Mouse (Mus musculus) skeletal muscle tissue, adult 2 months (tissue): Measurements from ENCODE around the gene Rasgrf1.

ENCODE experiments used
- DNase-seq: peaks from one replicate; pipeline ENCODE4 v3.0.0-alpha.2; 2012; ENCODE audit warnings: low read depth, low spot score

Gene Rasgrf1

DNA sequence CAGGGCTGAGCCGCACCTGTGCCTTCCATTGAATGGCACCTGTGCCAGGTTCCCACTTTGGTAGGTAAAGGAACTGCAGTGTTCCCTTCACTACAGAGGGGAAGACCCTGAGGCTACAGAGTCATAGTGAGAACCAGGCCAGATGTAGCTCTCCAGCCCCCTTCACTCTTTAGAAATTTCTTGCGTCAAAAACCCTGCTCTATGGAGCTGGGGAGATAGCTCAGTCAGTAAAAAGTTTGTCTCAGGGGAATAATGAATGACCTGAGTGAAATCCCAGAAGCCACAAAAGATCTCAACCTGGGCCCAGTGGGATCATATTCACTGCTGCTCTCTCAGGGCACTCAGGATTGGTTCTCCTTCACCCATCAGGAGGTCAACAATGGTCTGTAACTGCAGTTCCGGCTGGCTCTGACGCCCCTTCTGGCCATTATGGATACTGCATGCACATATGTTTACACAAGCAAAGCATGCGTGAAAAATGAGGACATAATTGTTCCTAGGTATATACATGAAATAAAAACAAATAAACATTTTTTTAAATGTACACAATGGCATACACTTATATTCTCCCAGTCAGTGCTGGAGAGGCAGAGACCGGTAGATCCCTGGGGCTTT, 59.2 kb downstream of the Rasgrf1 start:
- DNase-seq: no peak

GRCm38 (mm10) chr9:89970271-89970670, 60.6 kb downstream of the Rasgrf1 start:
- no peak for DNase-seq

DNA sequence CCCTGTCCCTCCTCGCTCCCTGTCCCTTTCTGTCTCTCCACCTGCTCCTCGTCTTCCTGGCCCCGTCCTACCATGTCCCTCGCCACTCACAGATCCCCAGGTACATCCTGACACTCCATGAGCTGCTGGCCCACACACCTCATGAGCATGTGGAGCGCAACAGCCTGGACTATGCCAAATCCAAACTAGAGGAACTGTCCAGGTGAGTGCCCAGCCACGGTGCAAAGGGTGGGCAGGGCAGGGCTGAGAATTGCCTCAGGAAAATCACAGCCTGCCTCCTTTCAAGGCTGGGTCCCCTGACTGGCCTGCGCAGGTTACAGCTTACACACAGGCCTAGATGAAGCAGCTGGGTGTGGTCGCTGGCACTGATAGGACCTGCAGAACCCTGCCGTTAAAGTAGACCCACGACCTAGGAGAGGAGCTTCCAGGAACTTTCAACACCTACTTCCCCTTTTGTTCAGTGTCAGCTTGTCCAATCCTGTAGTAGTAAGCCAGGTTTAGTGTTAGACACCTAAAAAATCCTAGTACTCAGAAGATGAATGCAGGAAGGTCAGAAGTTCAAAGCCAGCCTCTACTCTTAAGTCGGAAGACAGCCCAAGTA, 61.3 kb downstream of the Rasgrf1 start:
- DNase-seq: no peak

DNA sequence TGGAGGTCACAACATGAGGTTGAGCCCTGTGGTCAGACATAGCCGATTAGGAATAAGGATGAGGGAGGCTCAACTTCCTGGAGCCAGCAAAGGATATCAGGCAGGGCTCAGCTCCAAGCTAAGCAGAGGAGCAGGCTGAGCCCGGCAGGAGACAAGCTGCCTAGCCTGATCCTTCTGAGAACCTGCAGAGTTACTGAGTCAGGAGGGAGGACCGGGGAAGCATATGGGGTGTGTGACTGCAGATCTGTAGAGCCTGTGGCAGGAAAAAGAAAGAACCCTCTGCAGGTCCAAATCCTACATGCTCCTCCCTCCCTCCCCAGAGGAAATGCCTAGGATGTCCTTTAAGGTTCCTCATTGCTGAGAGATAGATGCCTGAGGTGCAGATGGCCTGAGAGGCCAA, 62.6 kb downstream of the Rasgrf1 start:
- no peak for DNase-seq

- no peak for DNase-seq
Observed at GRCm38 (mm10) chr9:89973856-89974255, 64.1 kb downstream of the Rasgrf1 start.

- no peak for DNase-seq
Observed at GRCm38 (mm10) chr9:89974463-89974931, 64.8 kb downstream of the Rasgrf1 start.

- no peak for DNase-seq
Observed at GRCm38 (mm10) chr9:89976366-89976940, 66.7 kb downstream of the Rasgrf1 start.

- DNase-seq: no peak
Observed at GRCm38 (mm10) chr9:89979248-89979647, 69.5 kb downstream of the Rasgrf1 start.

- DNase-seq: no peak
Observed at GRCm38 (mm10) chr9:89982256-89982655, 72.5 kb downstream of the Rasgrf1 start.

DNA sequence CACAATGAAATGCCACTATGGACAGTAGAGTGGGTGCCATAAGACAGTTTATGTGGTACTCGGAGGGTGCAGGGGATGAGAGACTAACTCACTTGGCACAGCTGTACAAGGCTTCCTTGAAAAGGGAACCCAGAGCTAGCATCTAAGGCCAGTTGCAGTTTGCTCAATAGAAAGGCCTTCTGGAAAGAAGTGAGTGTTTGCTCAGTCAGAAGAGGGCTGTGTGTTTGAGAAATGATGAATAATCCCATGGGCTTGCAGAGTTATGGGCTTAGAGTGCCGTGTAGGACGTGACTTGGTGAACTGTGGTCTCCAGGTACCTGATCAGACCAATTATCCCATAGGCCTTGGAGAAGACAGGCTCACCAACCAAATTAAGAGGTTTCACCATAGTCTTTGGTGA, 78.3 kb downstream of the Rasgrf1 start:
- DNase-seq: no peak

DNA sequence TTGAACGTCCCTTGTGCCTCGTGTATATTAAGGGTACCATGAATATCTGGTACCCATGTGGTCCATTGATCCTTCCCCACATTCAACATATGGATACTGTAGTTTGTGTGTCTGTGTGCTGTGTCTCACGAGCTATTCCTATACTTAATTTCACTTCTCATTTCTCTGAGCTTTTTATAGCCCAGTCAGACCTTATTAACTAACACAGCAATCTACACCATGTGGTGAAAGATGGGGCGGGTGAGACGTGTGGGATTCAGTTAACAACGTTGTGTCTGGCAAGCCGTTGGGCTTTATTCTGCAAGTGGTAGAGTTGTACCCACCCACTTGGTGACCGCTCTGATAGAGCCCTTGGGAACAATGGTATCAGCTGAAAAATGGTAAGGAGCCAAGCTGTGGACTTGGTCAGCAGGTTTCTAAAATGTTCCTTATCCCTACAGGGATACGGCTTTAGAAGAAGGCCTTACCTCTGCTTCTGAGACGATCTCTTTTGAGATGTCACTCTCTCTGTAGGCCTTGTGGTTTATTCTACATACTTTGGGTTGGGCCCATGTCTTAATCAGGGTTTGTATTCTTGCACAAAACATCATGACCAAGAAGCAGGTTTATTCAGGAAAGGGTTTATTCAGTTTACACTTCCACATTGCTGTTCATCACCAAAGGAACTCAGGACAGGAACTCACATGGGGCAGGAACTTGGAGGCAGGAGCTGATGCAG, 79.3 kb downstream of the Rasgrf1 start:
- no peak for DNase-seq

- no peak for DNase-seq
Observed at GRCm38 (mm10) chr9:90006432-90006831, 96.7 kb downstream of the Rasgrf1 start.

DNA sequence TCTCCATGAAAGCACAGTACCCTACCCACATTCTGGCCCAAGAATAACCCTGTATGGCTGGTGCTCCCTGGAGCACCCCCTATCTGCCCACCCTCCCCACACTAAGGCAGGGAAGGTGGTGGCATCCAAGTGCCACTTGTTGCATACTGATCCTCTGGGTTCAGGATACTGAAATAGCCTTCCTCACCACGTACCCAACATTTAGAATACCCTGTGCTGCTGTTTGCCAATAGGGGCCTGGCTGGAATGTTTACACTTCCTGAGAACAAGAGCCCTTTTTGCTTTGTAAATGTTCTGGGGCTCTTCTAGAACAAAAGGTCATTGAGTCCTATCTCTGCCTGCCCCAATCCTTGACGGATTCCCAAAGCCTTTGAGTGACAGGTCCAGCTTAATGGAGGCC, 97.4 kb downstream of the Rasgrf1 start:
- DNase-seq: no peak

GRCm38 (mm10) chr9:90008138-90008537, 98.4 kb downstream of the Rasgrf1 start:
- no peak for DNase-seq

GRCm38 (mm10) chr9:90011849-90012248, 102.1 kb downstream of the Rasgrf1 start:
- no peak for DNase-seq

DNA sequence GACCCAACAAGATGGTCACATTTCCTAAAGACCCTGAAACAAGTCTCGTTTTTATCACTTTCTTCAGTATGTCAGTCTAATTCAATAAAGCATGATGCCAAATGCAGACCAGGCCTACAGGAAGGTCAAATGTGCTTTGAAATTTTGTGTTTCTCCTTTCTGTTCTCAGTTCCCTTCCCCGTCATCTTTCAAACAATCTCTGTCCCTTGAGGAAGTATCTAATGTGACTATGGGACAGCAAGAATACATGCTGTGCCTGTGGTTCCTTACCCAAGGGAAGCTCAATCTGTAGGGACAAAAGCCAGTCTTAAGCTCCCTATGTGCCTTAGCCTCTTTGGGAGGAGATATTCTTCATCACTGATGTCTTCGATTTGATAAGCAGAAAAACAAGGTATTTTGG, 104.9 kb downstream of the Rasgrf1 start:
- peak; percentile 9 for DNase-seq

- DNase-seq: no peak
Observed at GRCm38 (mm10) chr9:90016204-90016603, 106.5 kb downstream of the Rasgrf1 start.

DNA sequence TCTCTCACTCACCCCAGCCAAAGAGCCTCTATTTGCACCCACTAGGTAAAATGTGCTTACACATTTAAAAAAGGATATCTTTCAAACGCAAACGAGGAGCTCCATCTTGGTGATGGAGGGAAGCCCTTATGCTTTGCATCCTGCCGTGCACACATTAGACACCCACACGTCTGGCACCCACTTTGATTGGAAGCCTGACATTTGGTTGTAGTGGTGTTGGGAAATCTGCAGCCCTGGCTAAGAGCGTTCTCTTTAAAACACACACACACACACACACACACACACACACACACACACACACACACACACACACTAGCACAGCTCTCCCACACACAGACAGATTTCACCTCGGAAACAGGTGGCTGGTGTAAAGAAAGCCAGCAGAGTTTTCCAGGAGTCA, 111.2 kb downstream of the Rasgrf1 start:
- no peak for DNase-seq

GRCm38 (mm10) chr9:90021442-90021841, 111.7 kb downstream of the Rasgrf1 start:
- no peak for DNase-seq

DNA sequence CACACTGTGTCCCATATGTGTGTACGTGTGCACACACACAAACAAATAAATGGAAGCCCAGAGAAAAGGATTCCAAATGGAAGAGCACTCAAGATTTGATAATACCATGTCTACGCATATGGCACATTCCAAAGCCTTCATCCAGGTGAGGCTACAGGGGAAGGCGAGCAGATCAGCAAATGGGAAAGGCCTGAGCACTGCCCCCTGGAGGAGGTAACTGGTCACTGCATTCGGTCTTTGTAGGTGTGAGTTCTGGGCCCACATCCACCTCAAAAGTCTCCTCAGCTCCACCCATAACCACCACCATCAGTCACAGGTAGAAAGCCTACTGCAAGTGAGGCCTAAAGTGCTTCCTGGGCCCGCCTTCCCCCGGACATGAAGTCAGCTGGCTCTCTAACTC, 118.0 kb downstream of the Rasgrf1 start:
- no peak for DNase-seq

GRCm38 (mm10) chr9:90033922-90034321, 124.2 kb downstream of the Rasgrf1 start:
- peak; percentile 44 for DNase-seq

DNA sequence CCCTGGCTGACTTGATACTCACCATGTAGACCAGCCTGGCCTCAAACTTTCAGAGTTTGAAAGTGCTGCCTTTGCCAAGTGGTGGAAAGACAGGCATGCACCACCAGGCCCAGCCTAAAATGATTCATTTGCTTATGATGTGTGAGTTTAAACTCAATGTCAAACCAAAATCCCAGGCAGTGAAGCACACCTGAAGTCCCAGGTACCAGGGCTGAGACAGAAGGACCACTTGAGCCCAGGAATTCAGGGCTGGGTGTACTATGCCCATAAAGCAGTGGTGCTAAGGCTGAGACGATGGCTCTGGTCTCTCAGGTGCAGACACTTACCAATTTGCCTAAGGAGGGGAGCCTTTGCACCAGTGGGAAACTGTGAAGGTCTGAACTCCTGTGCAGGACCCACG, 125.5 kb downstream of the Rasgrf1 start:
- DNase-seq: no peak

DNA sequence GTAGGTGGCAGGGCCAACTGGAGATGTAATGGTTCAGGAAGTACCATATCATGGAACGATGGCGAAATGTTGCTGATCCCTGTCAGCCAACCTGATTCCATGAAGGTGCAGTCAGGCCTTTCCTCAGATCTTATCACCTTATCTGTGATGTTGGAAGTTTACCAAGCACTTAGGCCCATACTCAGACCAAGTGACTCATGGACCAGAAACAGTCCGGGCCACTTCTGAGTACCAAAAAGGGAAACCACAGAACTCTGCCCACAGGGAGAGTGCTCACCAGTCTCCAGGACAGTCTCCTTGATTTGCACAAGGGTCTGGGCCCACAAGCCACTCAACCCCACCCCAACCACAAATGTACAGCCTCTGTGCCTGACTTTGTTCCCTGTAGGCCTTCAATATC, 126.1 kb downstream of the Rasgrf1 start:
- no peak for DNase-seq
